ENCODE assay signal across 8 mouse cellular contexts in the genomic region with DNA sequence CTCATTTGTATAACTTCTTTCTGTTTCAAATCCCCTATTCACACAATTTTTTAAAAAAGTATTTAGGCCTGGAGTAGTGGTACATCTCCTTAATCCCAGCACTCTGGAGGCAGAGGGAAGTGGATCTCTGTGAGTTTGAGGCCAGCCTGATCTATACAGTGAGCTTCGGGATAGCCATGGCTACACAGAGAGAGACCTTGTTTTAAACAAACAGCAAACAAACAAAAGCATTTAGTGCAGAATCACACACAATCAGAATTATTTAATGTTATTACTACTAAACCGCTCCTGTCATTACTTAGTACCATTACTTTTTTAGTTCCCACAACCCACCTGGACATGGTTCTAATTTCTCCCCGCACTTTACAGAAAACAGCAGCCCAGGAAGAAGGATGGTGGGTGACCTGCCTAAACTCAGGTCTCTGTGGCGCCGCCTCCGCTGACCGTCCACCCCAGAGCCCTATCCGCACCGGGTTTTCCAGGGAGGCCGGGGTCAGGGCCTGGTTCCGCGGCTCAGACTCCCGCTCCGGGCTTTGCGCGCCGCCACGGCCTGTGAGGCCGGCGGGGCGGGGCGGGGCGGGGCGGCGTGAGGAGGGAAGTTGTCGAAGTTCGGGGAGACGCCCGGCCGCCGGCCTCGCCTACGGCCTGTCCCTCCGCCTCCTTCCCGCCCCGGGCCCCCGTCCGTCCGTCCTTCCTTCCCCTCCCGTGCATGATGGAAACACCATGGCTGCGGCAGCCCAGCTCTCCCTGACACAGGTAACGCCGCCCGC. TPM values are rescaled to one million over a fixed set of nuclear protein-coding genes. Genes with fewer than 3 reads are reported as not detected.
DNase-seq lines count a peak whose midpoint lies in the region; ATAC-seq and TF ChIP-seq lines count a peak whose summit lies in the region.

A gene (plus strand): TSS at position 580 of the 770 bp plus-strand sequence.

- peak within 1 kb of the TSS; percentile 73 for H3K4me3 ChIP-seq in hindbrain, embryonic 14.5 days (replicated peaks; ENCODE audit: low read length)

- no peak for TF ChIP-seq CTCF in Patski (IDR thresholded peaks at IDR 0.05)

- 0 out of 2 replicates have a peak, but pooled peaks cover 4% of the 10 kb centered on the region for H3K4me1 ChIP-seq in hindbrain, embryonic 14.5 days (replicated peaks; ENCODE audit: control insufficient read depth, insufficient read depth, low read length)

- H3K36me3 ChIP-seq in hindbrain, embryonic 14.5 days (replicated peaks; ENCODE audit: control insufficient read depth, insufficient read depth) = no peaks in the 10 kb centered on the region

- no peaks in the 10 kb centered on the region for H3K9me3 ChIP-seq in hindbrain, embryonic 14.5 days (ENCODE audit: control insufficient read depth, low read length)

- CTCF ChIA-PET in Patski (lab: Charles Lee) = no interaction called here

- H3K9ac ChIP-seq in hindbrain, embryonic 14.5 days = peak within 1 kb of the TSS; percentile 60

- no peaks in the 10 kb centered on the region for H3K27me3 ChIP-seq in Patski
- H3K27me3 ChIP-seq in hindbrain, embryonic 14.5 days (ENCODE audit: control insufficient read depth, insufficient read depth, low read length) = no peaks in the 10 kb centered on the region

- no peak within 1 kb of the TSS for H3K27ac ChIP-seq in hindbrain, embryonic 14.5 days

- POLR2A ChIA-PET in Patski (lab: Charles Lee) = no interaction called here

- peak; percentile 98 for ATAC-seq in Patski
- peak; percentile 94 for ATAC-seq in hindbrain, embryonic 14.5 days (ENCODE audit: low FRiP score)

- in situ Hi-C loops in Patski (cut with MboI; ENCODE audit: low pct_unique_long_range_greater_than_20kb) = no loop called here

- DNase-seq in Patski (ENCODE audit: low read depth, low spot score) = peak; percentile 56
- DNase-seq in cerebellum, postnatal 14 days = peak; percentile 96
- DNase-seq in frontal cortex, postnatal 25 days (ENCODE audit: low spot score in 2 of 2) = peak; percentile 60 to 70
- peak; percentile 83 for DNase-seq in hindbrain, embryonic 14.5 days (ENCODE audit: low spot score)
- peak; percentile 76 to 78 for DNase-seq in layer of hippocampus, postnatal 36 days
- DNase-seq in lung, postnatal 36 days = peak; percentile 96
- peak; percentile 95 for DNase-seq in retina, postnatal 1 day
- peak; percentile 87 to 97 for DNase-seq in urinary bladder, adult 18-20 months (ENCODE audit: low spot score in 2 of 2)

- peak within 1 kb of the TSS; percentile 57 for H3K4me2 ChIP-seq in hindbrain, embryonic 14.5 days (replicated peaks)

- WGBS in hindbrain, embryonic 14.5 days = 3% methylated on average over 41 of the region's 44 CpGs

RNA-seq across cellular contexts. Expression of the gene that starts here (rescaled TPM):
- 36.3 TPM for polyA plus RNA-seq in Patski (2021)
- 77.9 and 89.6 TPM in 2 replicates for polyA plus RNA-seq in hindbrain, embryonic 14.5 days (2014; fragmentation: Nextera tagmentation; extraction: Ambion mirVana)
- total RNA-seq in layer of hippocampus, postnatal 36 days (2021) = 100 to 1,000 TPM; 236 to 254 TPM
